Mouse (Mus musculus): ENCODE measurements around the gene Snrpa.

The Snrpa gene

GRCm38 (mm10) chr7:27168371-27168770 is 27.7 kb downstream of the Snrpa start:
- ATAC-seq (ENCODE audit: insufficient number of reproducible peaks, low FRiP score, low TSS enrichment) = no peak

DNA sequence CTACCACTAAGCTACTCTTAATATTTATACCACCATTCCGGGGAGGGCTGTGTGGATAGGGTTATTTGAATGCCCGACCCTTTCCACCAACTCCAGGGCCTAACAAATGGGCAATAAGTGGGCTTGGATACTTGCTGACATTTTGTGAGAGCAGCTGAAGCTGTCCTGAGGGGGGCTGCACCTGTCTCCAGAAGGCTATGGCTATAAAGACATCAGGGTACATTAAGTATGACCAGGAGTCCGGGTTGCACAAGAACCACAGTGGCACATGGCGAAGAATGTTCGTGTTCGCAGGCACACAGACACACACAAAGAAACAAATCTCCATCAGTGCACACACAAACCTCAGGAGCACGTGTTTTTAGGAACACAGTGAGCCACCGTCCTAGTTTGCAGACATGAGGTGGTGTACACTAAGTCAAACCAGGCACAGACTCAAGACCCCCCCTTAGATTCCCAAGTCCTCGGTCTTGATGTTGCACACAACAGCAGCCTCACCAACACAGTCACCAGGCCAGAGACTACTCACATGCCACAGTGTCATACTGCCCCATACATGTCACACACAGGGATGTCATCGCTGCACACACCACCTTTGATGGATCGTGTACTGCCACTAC is 28.5 kb downstream of the Snrpa start:
- no peak for ATAC-seq (ENCODE audit: insufficient number of reproducible peaks, low FRiP score, low TSS enrichment)

GRCm38 (mm10) chr7:27166614-27167474 is 29.2 kb downstream of the Snrpa start, which contains the start of gene Egln2:
TSS of gene Egln2 (minus strand) at chr7:27166802.
- ATAC-seq (ENCODE audit: insufficient number of reproducible peaks, low FRiP score, low TSS enrichment) = peak; percentile 73; the same call in 1 of the 2 replicates

DNA sequence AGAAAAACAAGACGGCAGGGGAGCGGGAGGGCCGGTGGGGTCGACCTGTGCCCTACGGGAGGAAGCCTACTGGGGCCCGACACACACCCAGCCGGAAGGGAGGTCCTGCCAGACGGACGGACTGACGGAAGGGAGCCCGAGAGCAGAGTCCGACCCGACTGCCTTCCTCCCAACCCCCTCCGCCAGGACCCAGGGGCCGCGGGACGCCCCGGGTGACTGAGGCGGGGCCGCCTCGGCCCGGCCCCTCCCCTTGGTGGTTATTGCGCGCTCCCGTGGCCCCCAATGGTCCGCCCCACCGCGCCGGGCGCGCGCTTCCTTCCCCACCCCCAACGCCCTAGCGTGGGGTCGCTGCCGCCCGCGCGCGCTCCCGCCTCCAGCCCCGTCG is 29.9 kb downstream of the Snrpa start:
- peak; percentile 24; the same call in 1 of the 2 replicates for ATAC-seq (ENCODE audit: insufficient number of reproducible peaks, low FRiP score, low TSS enrichment)

DNA sequence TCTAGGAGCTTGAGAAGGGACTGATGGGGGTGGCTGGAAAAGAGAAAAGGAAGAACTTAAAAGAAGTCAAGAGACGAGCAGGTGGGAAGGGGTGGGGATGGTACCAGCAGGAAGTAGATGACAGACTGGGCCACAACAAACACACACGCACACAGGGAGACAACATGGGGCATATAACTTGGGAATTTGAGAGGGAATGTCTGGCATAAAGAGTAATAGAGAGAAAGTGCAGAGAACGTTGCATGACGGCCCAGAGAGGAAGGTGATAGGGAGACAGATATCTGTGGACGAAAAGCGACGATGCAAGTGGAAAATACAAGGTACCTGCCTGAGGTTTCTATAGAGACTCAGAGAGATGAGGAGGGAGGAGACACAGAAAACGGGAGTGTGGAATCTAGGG is 30.4 kb downstream of the Snrpa start:
- ATAC-seq (ENCODE audit: insufficient number of reproducible peaks, low FRiP score, low TSS enrichment) = no peak

DNA sequence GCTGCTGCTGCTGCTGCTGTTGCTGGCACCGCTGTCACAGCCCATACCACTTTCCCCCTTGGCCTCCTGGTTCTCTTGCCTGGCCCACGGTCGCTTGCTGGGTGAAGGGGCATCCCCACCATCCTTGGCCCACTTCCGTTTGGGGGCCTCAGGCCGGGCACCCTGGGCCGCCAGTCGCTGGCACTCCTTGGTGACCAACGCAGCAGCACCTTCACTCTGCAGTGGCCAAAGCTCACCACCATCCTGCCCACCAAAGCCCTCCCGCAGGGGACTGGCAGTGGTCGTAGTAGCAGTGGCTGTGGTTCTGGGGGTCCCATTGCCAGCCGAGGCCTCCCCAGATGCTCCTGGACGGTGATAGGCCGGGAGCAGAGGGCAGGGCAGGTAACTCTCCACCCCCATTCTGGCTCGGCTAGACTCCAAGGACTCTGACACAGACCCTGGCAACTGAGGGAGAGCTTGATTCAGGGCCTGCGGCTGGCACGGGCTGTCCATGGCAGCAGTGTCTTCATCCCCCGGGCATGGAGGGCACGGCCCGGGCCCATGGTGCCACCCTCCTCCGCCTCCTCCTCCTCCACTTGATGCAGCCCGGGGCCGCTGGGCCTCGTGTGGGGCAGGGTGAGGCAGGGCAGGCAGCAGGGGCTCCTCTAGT is 30.9 kb downstream of the Snrpa start:
- ATAC-seq (ENCODE audit: insufficient number of reproducible peaks, low FRiP score, low TSS enrichment) = no peak

DNA sequence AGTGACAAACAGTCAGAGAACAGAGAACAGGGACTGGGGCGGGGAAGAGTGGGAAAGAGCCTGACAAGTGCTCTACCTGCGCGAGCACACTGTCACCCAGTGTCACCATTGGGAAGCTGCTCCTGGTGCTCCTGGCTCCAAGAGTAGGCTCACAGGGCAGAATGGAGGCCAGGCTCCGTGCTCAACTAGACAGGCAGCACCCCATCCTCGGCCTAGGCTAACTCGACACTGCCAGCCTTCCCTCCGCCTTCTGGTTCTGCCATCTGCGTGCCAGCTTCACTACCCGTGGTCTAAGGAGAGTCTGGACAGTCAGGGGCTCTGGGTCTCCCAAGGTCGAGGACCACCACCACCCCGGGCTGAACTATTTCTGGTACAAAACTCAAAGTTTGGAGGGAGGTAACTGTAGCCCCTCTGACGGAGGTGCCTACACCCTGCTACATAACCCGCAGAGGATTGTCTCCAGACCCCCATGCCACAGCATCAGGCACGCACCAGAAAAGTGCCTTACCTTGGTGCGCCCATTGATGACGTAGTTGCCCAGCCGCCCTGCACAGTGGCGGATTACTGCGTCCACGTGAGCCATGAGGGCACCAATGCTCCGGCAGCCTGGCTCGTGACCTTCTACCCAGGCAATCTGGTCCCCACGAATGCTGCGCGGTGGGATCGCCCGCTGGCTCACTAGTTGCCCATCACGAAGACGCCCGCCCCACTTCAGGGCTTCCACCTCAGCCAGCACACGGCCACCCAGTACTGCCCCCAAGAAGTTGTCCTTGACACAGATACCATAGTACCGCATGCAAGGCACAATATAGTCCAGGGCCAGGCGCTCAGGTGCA is 31.7 kb downstream of the Snrpa start:
- no peak for ATAC-seq (ENCODE audit: insufficient number of reproducible peaks, low FRiP score, low TSS enrichment)

DNA sequence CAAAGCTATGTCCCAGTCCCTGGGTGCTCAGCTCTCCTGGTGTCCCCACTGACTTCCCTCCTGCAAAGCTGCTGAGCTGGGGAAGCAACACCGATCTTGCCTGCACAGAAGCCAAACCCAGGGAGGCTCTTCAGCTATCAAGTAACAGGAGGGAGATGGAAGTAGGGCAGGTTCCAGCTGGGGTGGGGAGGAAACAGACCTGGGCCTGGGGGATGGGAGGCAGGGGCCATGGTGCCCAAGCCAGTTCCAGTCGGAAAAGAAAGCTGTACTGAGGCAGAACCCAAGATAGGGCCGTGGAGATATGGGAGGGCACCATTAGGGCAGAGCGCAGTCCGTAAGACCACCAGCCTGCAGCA is 32.6 kb downstream of the Snrpa start:
- no peak for ATAC-seq (ENCODE audit: insufficient number of reproducible peaks, low FRiP score, low TSS enrichment)

DNA sequence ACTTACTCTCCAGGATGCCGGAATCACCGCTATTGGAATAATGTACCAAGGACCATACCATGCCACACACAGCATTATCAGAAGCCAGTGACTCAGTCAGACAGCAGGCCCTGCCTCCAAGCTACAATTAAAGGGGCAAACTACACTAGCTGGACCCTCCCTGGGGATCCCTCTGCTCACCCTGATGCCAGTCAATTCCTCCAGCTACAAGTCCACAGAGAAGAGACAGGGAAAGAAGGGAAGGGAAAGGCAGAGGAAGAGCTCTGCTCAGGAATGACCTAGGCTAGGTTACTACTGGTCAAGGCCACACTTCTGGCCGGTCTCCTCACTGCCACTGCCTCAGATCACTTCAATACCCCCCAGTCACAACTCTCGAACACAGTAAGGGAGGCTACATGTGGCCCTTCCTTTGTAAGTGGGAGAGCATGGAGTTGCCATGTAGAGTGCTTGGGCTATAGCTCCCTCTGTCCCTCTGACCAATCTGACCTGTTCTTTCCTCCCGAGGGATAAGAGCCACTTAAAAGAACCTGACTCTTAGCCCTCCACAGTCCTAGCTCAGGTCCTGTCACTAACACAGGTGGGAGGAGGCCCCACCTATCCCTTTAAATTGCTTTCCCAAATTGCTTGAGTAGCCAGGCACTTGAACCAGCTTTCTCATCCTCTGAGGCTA is 33.2 kb downstream of the Snrpa start:
- no peak for ATAC-seq (ENCODE audit: insufficient number of reproducible peaks, low FRiP score, low TSS enrichment)

DNA sequence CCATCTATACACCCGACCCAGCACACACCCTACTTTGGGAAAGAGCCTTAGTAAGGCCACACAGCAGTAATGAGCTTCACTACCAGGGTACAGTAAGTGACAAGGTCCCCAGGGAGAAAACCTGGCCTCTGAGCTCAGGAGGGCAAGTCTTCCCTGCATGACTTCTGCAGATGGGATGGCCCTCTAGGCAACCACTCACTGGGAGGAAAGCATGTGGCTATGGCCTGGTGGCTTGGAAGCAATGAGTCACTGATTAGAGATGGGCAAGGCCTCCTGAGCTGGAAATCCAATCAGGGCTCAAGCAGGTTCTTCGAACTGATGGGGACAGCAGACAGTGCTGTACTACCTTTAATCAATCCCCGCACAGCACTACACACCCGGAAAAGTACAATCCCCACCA is 34.3 kb downstream of the Snrpa start:
- ATAC-seq (ENCODE audit: insufficient number of reproducible peaks, low FRiP score, low TSS enrichment) = no peak

DNA sequence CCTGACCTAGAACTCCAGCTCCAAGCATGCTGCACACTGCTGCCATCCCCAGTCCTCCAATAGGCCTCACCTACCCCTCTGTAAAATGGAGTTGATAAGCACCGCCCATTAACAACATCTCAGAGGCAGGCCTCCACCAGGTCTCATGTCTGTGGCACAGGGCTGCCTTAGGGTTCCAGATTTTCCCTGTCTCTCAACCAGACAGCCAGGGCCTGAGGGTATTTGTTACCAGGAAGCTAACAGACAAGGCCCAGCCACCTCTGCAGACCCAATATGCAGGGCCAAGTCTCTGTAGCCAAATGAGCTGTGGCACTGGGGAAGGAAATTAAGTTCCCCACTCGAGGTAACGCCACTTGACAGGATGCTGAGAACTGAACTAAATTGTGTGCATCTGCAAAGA is 35.1 kb downstream of the Snrpa start:
- ATAC-seq (ENCODE audit: insufficient number of reproducible peaks, low FRiP score, low TSS enrichment) = no peak

DNA sequence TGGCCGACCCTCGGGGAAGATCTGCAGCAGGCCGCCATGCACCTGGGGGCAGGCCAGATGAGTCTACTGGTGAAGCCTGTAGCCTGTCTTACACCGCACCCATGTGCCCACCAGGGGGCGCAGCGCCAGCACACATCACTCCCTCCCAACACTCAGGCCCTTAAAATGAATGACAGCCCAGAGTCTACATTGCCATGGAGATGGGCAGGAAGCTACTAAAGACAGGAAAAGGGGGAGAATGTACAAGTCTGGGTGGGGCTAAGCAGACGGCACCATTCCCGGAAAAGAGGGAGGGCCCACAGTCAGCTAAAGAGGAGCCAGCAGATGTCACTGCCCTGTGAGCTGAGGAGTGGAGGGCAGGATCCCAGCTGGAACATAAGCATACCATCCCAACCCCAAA is 36.2 kb downstream of the Snrpa start:
- peak; percentile 67; the same call in 1 of the 2 replicates for ATAC-seq (ENCODE audit: insufficient number of reproducible peaks, low FRiP score, low TSS enrichment)

GRCm38 (mm10) chr7:27159256-27159655 is 36.8 kb downstream of the Snrpa start:
- no peak for ATAC-seq (ENCODE audit: insufficient number of reproducible peaks, low FRiP score, low TSS enrichment)

GRCm38 (mm10) chr7:27158171-27158570 is 37.9 kb downstream of the Snrpa start:
- no peak for ATAC-seq (ENCODE audit: insufficient number of reproducible peaks, low FRiP score, low TSS enrichment)

DNA sequence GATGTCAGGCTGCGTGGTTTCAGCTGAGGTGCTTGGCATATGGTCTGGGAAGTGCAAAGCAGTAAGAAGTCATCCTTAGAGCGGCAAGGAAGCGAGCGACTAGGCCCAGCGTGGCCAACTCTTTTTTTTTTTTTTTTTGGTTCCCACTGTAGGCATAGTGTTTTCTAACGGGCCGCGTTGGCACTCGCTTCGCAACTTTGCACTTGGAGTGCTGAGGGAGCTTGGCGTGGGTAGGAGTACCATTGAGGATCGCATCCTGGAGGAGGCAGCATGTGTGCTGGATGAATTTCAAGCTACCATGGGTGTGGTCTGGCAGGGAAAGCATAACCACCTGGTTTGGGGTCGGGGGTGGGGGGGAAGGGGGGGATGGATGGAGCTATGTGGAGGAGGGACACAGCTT is 40.1 kb downstream of the Snrpa start:
- ATAC-seq (ENCODE audit: insufficient number of reproducible peaks, low FRiP score, low TSS enrichment) = no peak

GRCm38 (mm10) chr7:27153205-27153764 is 42.8 kb downstream of the Snrpa start, which contains the start of gene Cyp2t4:
TSS of gene Cyp2t4 (plus strand) at chr7:27153714.
- no peak for ATAC-seq (ENCODE audit: insufficient number of reproducible peaks, low FRiP score, low TSS enrichment)

Measured in cerebellum, adult (tissue).